Mouse (Mus musculus) lung, adult 18-20 months (tissue): ENCODE measurements around the gene Gm20777.
A peak's percentile ranks its signal among the peaks of the same experiment; 100 is the strongest.
"Not testable (repeated sequence)": the region's sequence is repeated elsewhere in the genome, so short reads cannot be mapped to it uniquely, and the experiment has no call there.

ENCODE experiments used
- DNase-seq, 2 experiments: peaks; one replicate each; pipeline ENCODE4 v3.0.0; 2022; ENCODE audit warnings: mixed read lengths in 2 of 2

Gm20777 gene

DNA sequence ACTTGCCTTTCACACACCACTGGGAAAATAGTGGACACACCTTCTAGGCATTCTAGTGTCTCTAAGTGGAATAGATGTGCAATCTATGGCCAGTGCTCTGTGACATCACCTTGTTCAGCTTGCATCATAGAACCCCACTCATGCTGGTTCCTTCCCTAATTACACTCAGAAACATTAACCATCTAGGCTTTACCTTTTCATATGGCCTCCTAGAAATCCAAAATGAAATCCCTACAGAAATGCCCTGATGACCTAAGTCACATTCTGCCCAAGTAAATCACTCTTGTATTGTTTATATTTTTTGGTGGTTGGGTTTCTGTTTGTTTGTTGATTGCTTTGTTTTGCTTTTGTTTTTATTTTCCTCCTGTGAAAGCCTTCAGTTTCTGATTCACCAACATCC is at the start of gene Gm20777:
Gene Gm20777, minus strand, starts transcription at position 101 of the 400 bp plus-strand sequence.
- DNase-seq = not testable (repeated sequence)

DNA sequence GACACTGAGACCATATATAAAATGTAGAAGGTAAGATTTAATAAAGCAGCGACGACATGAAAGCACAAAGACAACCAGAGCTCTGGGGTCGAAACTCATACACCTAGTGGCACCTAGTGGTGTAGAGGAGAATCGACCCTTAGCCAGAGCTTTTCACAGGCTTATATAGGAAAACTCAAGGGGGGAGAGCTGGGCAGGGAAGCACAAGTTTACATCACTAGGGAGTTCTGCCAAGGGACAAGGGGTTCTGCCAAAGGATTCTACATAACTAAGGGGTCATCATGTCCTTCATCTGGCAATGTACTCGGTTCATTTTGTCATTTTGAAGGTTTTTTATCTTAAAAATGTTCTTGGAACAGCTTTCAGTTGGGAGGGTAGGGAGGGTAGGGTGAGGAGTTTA is 42.7 kb downstream of the Gm20777 start:
- DNase-seq = peak; percentile 59 to 60

DNA sequence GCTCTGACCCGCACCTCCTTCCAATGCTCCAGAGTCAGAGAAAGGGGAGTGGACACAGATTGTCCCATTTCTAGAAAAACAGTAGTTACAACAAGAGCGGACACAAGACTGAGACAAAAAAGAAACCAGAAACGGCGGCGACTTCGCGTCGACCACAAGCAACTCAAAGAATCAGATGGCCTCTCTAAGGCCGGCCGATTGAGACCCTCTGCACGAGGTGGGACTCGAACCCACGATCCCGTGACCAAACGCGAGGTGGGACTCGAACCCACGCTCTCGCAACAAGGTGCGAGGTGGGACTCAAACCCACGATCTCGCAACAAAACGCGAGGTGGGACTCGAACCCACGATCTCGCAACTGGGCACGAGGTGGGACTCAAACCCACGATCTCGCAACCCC is 43.5 kb downstream of the Gm20777 start:
- not testable (repeated sequence) for DNase-seq

DNA sequence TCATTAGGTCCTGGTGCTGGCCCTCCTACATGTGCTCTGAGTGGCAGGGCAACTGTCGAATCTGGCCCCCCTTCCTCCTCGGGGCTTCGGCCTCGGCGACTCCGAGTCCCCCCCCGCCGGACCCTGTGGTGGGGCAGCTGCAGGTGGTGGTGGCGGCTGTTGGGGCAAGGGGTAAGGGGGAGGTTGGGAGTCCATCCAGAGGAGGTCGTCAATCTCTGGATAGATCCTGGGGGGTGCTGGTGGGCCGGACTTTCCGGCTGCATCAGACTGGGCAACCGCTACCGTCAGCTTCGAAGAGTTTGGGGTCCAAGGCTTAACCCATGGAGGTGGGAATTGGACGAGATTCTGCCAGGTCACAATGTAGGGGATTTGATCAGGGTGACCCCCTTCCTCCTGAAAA is 44.0 kb downstream of the Gm20777 start:
- not testable (repeated sequence) for DNase-seq

DNA sequence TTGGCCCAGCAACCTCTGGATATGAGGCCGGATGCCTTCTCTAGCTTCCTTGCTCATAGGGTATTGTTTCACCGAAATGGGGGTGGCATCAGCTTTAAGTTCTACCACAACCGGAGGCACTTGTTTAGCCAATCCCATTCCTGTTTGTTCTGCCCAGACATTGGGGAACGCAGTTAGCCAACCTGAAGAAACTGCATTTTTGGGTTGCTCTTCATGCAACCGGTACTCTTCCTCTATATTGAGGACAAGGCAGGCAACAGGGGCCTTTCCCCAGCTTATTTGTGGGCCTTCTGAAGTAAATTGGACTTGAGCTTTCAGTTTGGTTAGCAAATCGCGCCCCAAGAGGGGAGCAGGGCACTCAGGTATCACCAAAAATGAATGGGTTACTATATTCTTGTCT is 45.6 kb downstream of the Gm20777 start:
- not testable (repeated sequence) for DNase-seq
